Mouse (Mus musculus) cerebellum, postnatal 10 days (tissue): ENCODE measurements around the gene Wdr70.

Source experiments
- DNase-seq, 2 experiments: peaks; one replicate each; pipeline ENCODE4 v3.0.0; 2021; ENCODE audit warnings: mixed read lengths in 2 of 2

The Wdr70 gene

GRCm38 (mm10) chr15:8027503-8027902 is 71.5 kb downstream of the Wdr70 start:
- DNase-seq = peak in 1 of 2 experiments; percentile 12

DNA sequence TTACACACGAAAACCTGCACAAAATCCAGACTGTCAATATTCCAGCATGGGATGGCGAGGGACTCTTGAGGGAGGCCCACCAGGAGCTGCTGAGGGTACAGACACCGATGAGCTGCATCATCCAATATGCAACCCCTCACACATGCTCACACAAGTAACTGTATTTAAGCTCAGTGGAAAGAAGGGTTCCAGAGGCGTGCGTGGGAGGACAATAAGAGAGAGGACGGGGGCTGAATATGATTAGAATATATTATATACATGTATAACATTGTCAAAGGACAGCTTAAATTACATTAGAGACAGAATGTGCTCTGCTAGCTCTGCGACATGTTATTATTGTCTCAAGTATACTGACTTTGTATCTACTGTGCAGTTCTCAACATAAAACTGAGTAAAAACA is 87.6 kb downstream of the Wdr70 start:
- no peak for DNase-seq

DNA sequence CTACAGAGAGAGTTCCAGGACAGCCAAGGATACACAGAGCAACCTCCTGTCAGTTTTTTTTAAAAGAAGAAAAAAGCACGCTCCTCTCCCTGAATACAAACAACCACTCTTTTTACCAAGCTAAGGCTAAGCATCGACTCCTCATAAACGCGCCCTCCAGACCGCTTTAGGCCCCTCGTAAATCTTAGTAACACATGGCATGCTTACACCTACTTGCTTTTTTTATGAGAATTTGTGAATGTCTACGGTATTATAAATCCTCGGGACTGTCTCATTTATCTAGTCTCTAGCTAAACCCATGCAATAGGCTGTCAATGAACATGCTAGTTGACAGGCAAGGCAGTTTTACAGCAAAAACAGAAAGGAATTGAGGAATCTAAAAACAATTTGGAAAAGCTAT is 91.6 kb downstream of the Wdr70 start:
- DNase-seq = no peak

DNA sequence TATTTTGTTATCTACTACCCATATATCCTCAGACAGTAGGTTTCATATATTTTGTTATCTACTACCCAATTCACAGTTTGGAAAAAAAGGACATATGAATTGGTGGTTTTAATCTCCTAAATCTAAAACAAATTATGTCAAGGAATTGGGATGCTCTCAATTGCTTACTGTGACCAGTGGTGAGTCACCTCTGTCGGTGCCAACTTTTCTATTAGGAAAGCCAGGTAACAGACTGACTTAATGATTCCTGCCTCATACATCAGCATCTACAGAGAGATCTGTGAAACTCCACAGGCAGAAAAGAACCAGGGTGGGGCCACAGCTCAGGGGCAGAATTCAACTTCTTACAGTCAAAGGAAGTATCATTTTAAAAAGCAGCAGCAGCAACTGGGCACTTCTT is 93.0 kb downstream of the Wdr70 start:
- no peak for DNase-seq

DNA sequence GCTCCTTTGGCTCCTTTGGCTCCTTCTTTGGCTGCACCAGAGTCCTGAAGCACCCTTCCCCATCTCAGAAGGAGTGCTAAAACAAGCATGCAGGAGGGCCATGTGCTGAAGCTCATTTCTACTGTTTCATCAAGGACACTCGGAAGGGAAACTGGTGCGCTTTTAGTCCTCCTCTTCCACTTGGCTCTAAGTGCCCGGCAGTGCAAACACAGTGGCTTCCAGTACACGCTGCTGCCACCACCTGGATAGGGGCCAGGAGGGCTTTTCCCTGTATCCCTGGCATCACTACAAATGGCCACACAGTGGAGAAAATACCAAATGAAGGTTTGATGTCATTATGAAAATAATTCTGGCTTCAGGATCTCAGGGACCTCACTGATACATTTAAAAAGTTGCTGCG is 93.5 kb downstream of the Wdr70 start:
- peak; percentile 85 to 88 for DNase-seq

DNA sequence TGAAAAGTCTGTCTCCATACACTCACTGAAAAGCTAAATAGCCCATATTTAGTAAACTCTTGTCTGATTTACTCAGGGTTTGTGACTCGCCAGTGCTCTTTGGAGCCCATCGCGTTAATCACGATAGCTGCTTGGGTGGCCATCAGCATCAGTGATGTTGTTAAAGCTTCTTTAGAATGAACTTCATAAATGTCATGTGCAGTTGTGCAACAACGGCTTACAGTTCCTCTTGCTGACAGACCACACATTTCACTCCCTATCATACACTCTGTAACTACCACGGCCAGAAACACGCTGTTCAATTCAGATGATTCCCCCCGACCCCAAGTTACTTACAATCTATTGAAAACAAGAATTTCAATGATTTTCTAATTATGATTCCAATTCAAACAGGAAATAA is 95.2 kb downstream of the Wdr70 start:
- no peak for DNase-seq

DNA sequence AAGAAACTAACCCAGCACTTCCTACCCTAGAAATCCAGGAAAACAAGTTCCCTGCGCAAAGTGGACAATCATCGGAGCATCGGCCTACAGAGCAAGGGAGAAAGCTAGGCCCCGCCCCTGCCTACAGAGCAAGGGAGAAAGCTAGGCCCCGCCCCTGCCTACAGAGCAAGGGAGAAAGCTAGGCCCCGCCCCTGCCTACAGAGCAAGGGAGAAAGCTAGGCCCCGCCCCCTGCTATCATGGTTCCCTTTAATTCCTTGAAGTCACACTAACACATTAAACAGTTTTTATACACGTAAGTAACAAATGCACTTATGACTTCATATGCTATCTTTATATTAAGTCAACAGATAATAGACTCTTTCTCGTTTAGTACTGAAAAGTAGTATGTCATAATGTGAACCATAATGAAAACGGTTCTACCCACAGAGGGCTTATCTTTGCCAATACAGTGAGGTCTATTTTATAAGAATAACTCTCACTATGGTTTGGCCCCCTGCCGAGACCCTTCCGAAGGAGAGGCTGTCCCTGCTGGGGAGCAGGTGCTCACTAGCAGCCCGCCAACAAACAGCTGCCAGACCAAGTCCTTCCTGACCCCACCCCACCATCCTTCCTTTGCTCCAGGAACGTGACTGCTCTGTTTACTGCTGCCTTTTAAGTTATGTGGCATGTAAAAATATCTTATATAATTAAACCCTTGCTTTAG is 100.0 kb downstream of the Wdr70 start:
- peak; percentile 76 to 79 for DNase-seq

- DNase-seq = no peak
Measured at GRCm38 (mm10) chr15:7998095-7998494, 100.9 kb downstream of the Wdr70 start.

DNA sequence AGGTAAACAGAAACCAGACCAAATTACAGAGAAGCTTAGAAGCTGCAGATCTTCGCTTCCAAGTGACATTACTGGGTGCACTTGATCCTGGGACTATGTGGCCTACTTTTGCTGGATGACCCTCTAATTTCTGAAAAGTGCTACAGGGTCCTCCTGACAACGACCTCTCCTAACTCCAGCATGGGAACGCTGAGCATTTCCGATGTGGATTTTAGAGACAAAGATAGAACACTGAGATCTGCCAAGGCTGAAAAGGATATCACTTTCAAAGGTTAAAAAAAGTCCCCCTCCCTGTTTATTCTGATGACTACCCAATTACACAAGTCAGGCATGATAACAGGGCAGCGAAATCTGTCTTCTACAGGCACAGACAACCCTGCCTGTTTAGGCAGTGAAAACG is 105.3 kb downstream of the Wdr70 start:
- DNase-seq = no peak

DNA sequence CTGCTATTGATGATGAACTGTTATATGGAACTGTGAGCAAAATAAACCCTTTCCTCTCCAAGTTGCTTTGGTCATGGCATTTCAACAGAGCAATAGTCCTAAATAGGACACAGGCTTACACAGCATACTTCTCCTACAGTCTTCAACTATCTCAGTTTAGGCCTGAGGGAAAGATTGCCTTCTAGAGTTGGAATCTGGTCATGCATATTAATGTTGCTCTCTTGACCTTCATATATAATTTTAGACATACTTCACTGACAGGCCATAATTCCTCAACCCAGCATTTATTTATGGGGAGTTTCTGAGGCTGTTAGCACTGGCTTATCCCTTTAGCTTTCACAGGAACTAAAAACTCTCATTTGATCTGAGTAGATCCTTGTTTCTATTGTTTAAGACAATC is 108.9 kb downstream of the Wdr70 start:
- no peak for DNase-seq

DNA sequence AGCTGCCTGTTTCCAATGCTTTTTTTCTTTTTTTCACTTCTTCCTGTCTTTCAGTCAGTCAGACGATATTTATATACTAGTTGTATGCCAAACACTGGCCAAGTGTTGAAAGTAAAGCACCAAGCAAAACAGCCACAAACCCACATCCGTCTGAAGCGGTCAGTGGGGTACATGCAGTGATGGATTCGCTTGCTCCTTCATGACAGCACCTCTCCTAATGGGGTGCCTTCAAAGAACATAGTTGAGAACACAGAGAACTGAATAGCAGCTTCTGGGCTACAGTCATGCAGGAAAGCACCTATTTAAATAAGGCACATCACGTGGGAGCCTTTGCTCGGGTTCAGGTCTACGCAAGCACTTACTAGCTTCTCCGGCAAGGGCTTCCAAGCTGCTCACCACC is 111.6 kb downstream of the Wdr70 start:
- DNase-seq = no peak

GRCm38 (mm10) chr15:7986274-7986673 is 112.7 kb downstream of the Wdr70 start:
- no peak for DNase-seq

DNA sequence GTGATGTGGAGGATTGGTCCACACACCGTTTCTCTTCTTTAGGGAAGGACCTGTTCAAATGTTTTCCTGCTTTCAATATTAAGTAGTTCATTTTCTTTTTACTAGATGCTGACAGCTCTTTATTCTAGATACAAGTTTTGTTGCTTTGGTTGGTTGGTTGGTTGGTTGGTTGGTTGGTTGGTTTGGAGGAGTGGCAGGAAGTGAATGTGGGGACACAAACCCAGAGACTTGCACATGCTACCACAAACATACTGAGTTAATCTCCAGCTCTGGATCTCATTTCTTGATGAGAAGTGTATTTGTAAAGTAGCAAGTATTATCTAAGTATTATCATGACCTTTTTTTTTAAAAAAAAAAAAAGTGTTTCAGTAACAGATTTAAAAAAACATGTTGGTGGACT is 120.4 kb downstream of the Wdr70 start:
- no peak for DNase-seq

- DNase-seq = no peak
Measured at GRCm38 (mm10) chr15:7976775-7977174, 122.2 kb downstream of the Wdr70 start.

GRCm38 (mm10) chr15:7974368-7974767 is 124.6 kb downstream of the Wdr70 start:
- peak in 1 of 2 experiments; percentile 9 for DNase-seq

- DNase-seq = no peak
Measured at GRCm38 (mm10) chr15:7972528-7972927, 126.5 kb downstream of the Wdr70 start.

DNA sequence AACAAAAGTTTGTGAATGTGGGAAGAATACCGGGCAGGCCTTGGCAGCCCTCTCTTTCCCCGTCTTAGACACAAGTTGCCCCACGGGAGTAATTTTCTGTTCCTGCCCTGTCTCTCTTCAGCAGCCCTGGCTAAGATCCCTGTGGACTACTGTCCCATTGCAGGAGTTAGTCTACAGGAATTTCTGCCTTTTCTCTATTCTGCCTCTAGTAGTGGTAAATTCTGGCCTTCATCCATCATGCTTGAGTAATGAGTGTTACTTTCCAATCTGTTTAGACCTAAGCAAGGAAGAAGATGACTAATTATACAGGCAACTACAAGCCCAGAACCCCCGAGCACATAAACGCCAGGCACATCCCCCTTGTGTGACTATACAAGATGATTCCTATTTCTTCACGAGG is 136.2 kb downstream of the Wdr70 start:
- no peak for DNase-seq

DNA sequence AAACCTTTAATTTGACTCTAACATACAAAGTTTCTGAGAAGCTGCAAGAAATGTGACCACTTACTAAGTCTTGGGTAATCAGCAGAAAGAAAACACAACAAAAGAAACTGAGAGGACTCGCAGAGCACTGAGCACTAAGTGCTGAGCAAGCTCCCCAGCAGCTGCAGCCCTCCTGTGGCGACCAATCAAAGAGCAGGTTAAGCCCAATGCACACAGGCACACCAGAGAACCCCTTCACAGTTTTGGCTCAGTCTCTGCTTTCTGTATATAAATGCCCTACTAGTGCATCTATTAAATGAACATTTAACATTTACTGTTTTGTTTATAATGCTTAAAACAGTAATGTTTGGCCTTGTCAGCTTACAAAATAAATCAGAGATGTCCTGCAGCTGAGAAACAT is 137.5 kb downstream of the Wdr70 start:
- DNase-seq = no peak

- DNase-seq = no peak
Measured at GRCm38 (mm10) chr15:7956899-7957298, 142.1 kb downstream of the Wdr70 start.

GRCm38 (mm10) chr15:7950561-7950960 is 148.4 kb downstream of the Wdr70 start:
- DNase-seq = no peak

DNA sequence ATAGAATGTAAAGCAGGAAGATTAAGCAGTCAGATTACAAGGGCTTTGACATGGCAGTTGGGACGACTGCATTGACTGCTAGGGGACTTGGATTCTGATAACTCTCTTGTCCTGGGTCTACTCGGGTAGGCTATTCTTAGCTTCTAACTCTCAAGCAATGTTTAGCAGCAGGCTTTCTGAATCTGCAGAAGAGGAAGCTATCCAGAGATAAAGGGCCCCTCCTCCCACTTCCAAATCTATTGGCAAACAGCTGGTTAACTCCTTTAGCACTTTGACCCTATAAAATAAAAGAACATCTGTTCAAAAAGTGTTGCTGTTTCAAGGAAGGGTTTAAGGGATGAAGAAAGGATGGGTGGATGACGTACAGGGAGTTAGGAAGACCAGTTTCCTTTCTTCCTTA is 157.3 kb downstream of the Wdr70 start:
- DNase-seq = no peak

DNA sequence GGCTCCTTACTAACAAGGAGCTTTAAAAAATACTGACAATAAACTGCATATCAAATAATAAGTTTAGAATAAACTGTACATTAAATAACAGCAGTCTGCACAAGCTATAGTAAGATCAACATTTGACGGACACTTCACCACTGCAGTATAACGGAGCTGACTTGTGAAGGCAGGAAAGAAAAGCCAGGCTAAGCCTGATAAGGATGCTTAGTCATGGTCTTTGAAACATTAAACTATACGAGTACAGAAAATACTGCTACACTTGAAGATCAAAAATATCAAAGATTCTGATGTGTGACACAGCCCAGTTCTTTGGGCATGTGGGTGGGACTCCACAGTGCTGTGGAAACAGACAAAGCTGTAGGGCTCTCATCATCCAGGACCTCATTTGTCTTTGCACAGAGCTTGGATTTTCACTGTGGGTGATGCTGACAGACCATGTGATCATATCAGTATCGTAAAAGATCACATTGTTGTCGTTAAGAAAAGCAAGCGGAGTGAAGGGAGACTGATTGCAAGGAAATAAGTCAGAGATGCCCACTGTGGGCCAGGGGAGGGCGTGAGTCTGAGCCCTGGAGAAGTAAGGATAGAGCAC is 163.3 kb downstream of the Wdr70 start:
- DNase-seq = no peak

GRCm38 (mm10) chr15:7934580-7934979 is 164.4 kb downstream of the Wdr70 start:
- no peak for DNase-seq

DNA sequence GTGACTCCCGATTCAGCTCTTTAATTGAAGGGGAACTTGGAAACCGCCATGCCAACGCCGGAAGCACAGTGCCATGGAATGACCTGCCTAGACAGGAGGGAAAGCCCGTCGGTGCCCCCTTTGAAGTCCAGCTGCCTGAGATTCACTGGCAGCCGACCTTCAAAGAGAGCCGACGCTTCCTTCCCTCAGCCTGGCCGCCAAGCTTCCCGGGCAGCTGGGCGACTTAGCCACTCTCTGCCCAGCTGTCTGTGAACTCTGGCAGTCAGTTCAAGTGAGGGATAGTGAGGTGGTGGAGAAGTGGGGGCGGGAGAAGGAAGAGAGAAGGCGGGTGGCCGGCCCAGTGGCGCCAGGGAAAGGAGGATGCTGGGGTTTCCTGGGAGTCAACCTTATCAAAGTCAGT is 164.9 kb downstream of the Wdr70 start:
- DNase-seq = peak; percentile 22 to 36

- DNase-seq = no peak
Measured at GRCm38 (mm10) chr15:7931605-7932008, 167.4 kb downstream of the Wdr70 start.
